Mouse (Mus musculus) heart, embryonic 16.5 days (tissue): ENCODE measurements around the gene 1700102P08Rik. TPM values are rescaled to one million over a fixed set of nuclear protein-coding genes. Genes with fewer than 3 reads are reported as not detected.

Experiments used
- ATAC-seq: fragments of 200-750 bp; cut with Nextera tagmentation; replicated peaks from 2 replicates; pipeline ENCODE4 v1.8.0; 2017; ENCODE audit warnings: moderate number of reproducible peaks; ENCODE audit not compliant: insufficient read depth, low FRiP score; ENCODE audit errors: extremely low read depth
- H3K27ac ChIP-seq: fragments of 300-500 bp; sonication (generic); 2 replicates; pipeline ENCODE4 v1.5.1; 2014; ENCODE audit warnings: mild to moderate bottlenecking, low read length, control low read depth, moderate library complexity
- H3K27me3 ChIP-seq: fragments of 300-500 bp; sonication (generic); 2 replicates; pipeline ENCODE4 v1.6.1; 2014; ENCODE audit warnings: low read length, mixed read lengths; ENCODE audit not compliant: control insufficient read depth, insufficient read depth
- H3K36me3 ChIP-seq: fragments of 300-500 bp; sonication (generic); 2 replicates; pipeline ENCODE4 v1.6.1; 2014; ENCODE audit not compliant: control insufficient read depth, insufficient read depth
- H3K4me1 ChIP-seq: fragments of 300-500 bp; sonication (generic); 2 replicates; pipeline ENCODE4 v1.6.1; 2014; ENCODE audit warnings: low read length, mixed read lengths; ENCODE audit not compliant: control insufficient read depth, insufficient read depth
- H3K4me2 ChIP-seq: fragments of 300-500 bp; sonication (generic); 2 replicates; pipeline ENCODE4 v1.6.1; 2014; ENCODE audit warnings: low read depth, mild to moderate bottlenecking, control low read depth, low read length
- H3K4me3 ChIP-seq: fragments of 300-500 bp; sonication (generic); 2 replicates; pipeline ENCODE4 v1.5.1; 2014; ENCODE audit warnings: mild to moderate bottlenecking, control low read depth, low read length
- H3K9ac ChIP-seq: fragments of 300-500 bp; sonication (generic); 2 replicates; pipeline ENCODE4 v1.6.1; 2014; ENCODE audit warnings: low read length, control low read depth
- H3K9me3 ChIP-seq: fragments of 300-500 bp; sonication (generic); replicated peaks from 2 replicates; pipeline ENCODE4 v1.6.1; 2016; ENCODE audit warnings: low read length; ENCODE audit not compliant: control insufficient read depth
- WGBS: fragments of 180-500 bp; shearing (Covaris S2); extraction: QIAGEN DNeasy Blood & Tissue Kit; methylation state at CpG from one replicate; pipeline ENCODE4 v1.1.7; 2014; 5-methylcytosine and 5-hydroxymethylcytosine counted together
- polyA plus RNA-seq: library from polyadenylated mRNA; unstranded; fragments of >200 nt; fragmentation: Nextera tagmentation; extraction: Ambion mirVana; gene quantifications from 2 replicates; pipeline ENCODE4 v1.2.1, GENCODE M21; 2015

The 1700102P08Rik gene
- polyA plus RNA-seq, 1 experiment from 2014 or later: 0.42 TPM

GRCm38 (mm10) chr9:108451519-108452160, 59.0 kb downstream of the 1700102P08Rik start:
- Histone ChIP-seq H3K4me2 (peak overlapping the region; percentile 98), H3K36me3 (peaks cover 7% of the 10 kb centered on the region; the same call in 1 of the 2 replicates), H3K27me3 (no peaks in the 10 kb centered on the region), H3K4me1 (peaks cover 32% of the 10 kb centered on the region), H3K9ac (peak overlapping the region; percentile 82), H3K9me3 (no peaks in the 10 kb centered on the region), H3K4me3 (peak overlapping the region; percentile 73), H3K27ac (peak overlapping the region; percentile 90)
- 42% methylated on average over 6 of the region's 6 CpGs for WGBS
- ATAC-seq: no peak

GRCm38 (mm10) chr9:108452291-108452906, 59.8 kb downstream of the 1700102P08Rik start:
- H3K4me1 ChIP-seq: peaks cover 32% of the 10 kb centered on the region
- H3K9ac ChIP-seq: peak overlapping the region; percentile 82
- peak overlapping the region; percentile 98 for H3K4me2 ChIP-seq
- peaks cover 7% of the 10 kb centered on the region; the same call in 1 of the 2 replicates for H3K36me3 ChIP-seq
- H3K27me3 ChIP-seq: no peaks in the 10 kb centered on the region
- no peaks in the 10 kb centered on the region for H3K9me3 ChIP-seq
- H3K27ac ChIP-seq: peak overlapping the region; percentile 90
- under 1% methylated on average over 40 of the region's 40 CpGs for WGBS
- H3K4me3 ChIP-seq: peak overlapping the region; percentile 73
- ATAC-seq: peak; percentile 76

- H3K9ac ChIP-seq: peak overlapping the region; percentile 82
- no peaks in the 10 kb centered on the region for H3K9me3 ChIP-seq
- WGBS: 43% methylated on average over 6 of the region's 6 CpGs
- H3K4me3 ChIP-seq: peak overlapping the region; percentile 73
- H3K27ac ChIP-seq: peak overlapping the region; percentile 90
- H3K36me3 ChIP-seq: peaks cover 2% of the 10 kb centered on the region; the same call in 1 of the 2 replicates
- H3K27me3 ChIP-seq: no peaks in the 10 kb centered on the region
- H3K4me1 ChIP-seq: peaks cover 32% of the 10 kb centered on the region
- peak overlapping the region; percentile 98 for H3K4me2 ChIP-seq
- no peak for ATAC-seq
Measured at GRCm38 (mm10) chr9:108452911-108453310, 60.3 kb downstream of the 1700102P08Rik start.

GRCm38 (mm10) chr9:108453458-108453857, 60.9 kb downstream of the 1700102P08Rik start:
- WGBS: 62% methylated on average over 4 of the region's 4 CpGs
- Histone ChIP-seq H3K4me3 (no peak overlapping the region), H3K27ac (no peak overlapping the region; the same call in 1 of the 2 replicates), H3K36me3 (no peaks in the 10 kb centered on the region; the same call in 1 of the 2 replicates), H3K27me3 (no peaks in the 10 kb centered on the region), H3K9ac (peak overlapping the region; percentile 82; the same call in 1 of the 2 replicates), H3K4me1 (peaks cover 32% of the 10 kb centered on the region), H3K4me2 (no peak overlapping the region), H3K9me3 (no peaks in the 10 kb centered on the region)
- no peak for ATAC-seq

- Histone ChIP-seq H3K27ac (no peak overlapping the region), H3K4me3 (no peak overlapping the region), H3K4me1 (peaks cover 24% of the 10 kb centered on the region), H3K9me3 (no peaks in the 10 kb centered on the region), H3K27me3 (no peaks in the 10 kb centered on the region), H3K4me2 (no peak overlapping the region), H3K36me3 (no peaks in the 10 kb centered on the region), H3K9ac (no peak overlapping the region)
- 83% methylated on average over 6 of the region's 6 CpGs for WGBS
- no peak for ATAC-seq
Measured at GRCm38 (mm10) chr9:108454429-108454828, 61.8 kb downstream of the 1700102P08Rik start.

- no peak for ATAC-seq
Measured at GRCm38 (mm10) chr9:108455747-108456571, 63.4 kb downstream of the 1700102P08Rik start.

GRCm38 (mm10) chr9:108456953-108457352, 64.3 kb downstream of the 1700102P08Rik start:
- H3K27me3 ChIP-seq: no peaks in the 10 kb centered on the region
- WGBS: 85% methylated on average over 10 of the region's 10 CpGs
- no peak overlapping the region for H3K4me2 ChIP-seq
- H3K4me1 ChIP-seq: peaks cover 14% of the 10 kb centered on the region
- no peaks in the 10 kb centered on the region for H3K9me3 ChIP-seq
- no peak overlapping the region for H3K9ac ChIP-seq
- no peaks in the 10 kb centered on the region for H3K36me3 ChIP-seq
- ATAC-seq: no peak
- H3K4me3 ChIP-seq: no peak overlapping the region
- no peak overlapping the region for H3K27ac ChIP-seq

More at GRCm38 (mm10) chr9:108455747-108456571, 63.4 kb downstream of the 1700102P08Rik start:
- Histone ChIP-seq H3K9me3 (no peaks in the 10 kb centered on the region), H3K4me3 (no peak overlapping the region), H3K4me2 (no peak overlapping the region), H3K27me3 (no peaks in the 10 kb centered on the region), H3K4me1 (peaks cover 12% of the 10 kb centered on the region), H3K9ac (no peak overlapping the region), H3K27ac (no peak overlapping the region), H3K36me3 (no peaks in the 10 kb centered on the region)
- 63% methylated on average over 12 of the region's 12 CpGs for WGBS

GRCm38 (mm10) chr9:108459939-108460318, 67.3 kb downstream of the 1700102P08Rik start:
- no peaks in the 10 kb centered on the region for H3K9me3 ChIP-seq
- H3K27me3 ChIP-seq: no peaks in the 10 kb centered on the region
- peak overlapping the region; percentile 88 for H3K27ac ChIP-seq
- WGBS: 78% methylated on average over 1 of the region's 1 CpGs
- peaks cover 18% of the 10 kb centered on the region for H3K4me1 ChIP-seq
- H3K36me3 ChIP-seq: peaks cover 18% of the 10 kb centered on the region
- no peak overlapping the region; the same call in 1 of the 2 replicates for H3K9ac ChIP-seq
- H3K4me3 ChIP-seq: peak overlapping the region; percentile 87
- H3K4me2 ChIP-seq: peak overlapping the region; percentile 93
- ATAC-seq: no peak
